Mouse (Mus musculus) thymus, adult 2 months (tissue): ENCODE data around the gene Gm3115.
"Not testable (repeated sequence)": the region's sequence is repeated elsewhere in the genome, so short reads cannot be mapped to it uniquely, and the experiment has no call there.

Experiments
- CTCF ChIP-seq: fragments of 200-500 bp; IDR thresholded peaks from 2 replicates; pipeline ENCODE4 v1.5.1; 2012; ENCODE audit warnings: mild to moderate bottlenecking, control low read depth, low read length, moderate library complexity, borderline replicate concordance; ENCODE audit not compliant: control insufficient read depth, poor library complexity, insufficient read depth; ENCODE audit errors: extremely low read depth
- POLR2A ChIP-seq: fragments of 200-500 bp; IDR thresholded peaks from 2 replicates; pipeline ENCODE4 v1.6.1; 2012; ENCODE audit warnings: mild to moderate bottlenecking, low read length, control low read depth, moderate library complexity; ENCODE audit not compliant: control insufficient read depth, poor library complexity, insufficient read depth; ENCODE audit errors: extremely low read depth

DNA sequence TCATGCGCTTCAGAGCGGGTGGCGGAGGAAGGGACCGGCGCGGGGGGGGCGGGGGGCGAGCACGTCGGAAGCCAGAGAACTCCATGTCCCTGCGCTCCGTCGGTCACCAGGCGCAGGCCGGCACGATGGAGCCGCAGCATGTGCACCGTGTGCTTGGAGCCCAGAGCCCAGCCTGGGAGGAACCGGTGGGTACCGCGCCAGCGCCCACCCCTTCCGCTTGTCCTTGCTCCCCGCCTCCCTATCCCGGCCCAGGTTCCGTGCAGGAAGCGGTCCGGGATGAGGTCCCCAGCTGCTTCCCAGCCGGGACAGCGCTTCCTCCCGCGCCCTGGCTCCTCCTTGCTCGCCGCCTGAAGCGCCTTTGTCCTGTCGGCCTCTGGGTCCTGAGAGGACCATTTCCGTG, 26.5 kb downstream of the Gm3115 start, which contains the start of gene Gm8108:
- TF ChIP-seq CTCF, POLR2A: not testable (repeated sequence)
